Mouse (Mus musculus) erythroblast, embryonic 14.5 days (primary cell): ENCODE measurements around the gene Mrpl53. TPM values are rescaled to one million over a fixed set of nuclear protein-coding genes. Genes with fewer than 3 reads are reported as not detected.

Experiments used
- H3K27me3 ChIP-seq: 2 replicates; pipeline ENCODE4 v1.6.1; 2012; ENCODE audit warnings: inconsistent platforms; ENCODE audit not compliant: control insufficient read depth
- H3K36me3 ChIP-seq: 2 replicates; pipeline ENCODE4 v1.6.1; 2012; ENCODE audit warnings: mild to moderate bottlenecking, inconsistent platforms; ENCODE audit not compliant: control insufficient read depth
- H3K4me1 ChIP-seq: 2 replicates; pipeline ENCODE4 v1.6.1; 2012; ENCODE audit warnings: inconsistent platforms; ENCODE audit not compliant: control insufficient read depth
- H3K4me3 ChIP-seq: replicated peaks from 2 replicates; pipeline ENCODE3; 2012; ENCODE audit warnings: moderate library complexity, mild to moderate bottlenecking, inconsistent platforms
- H3K9me3 ChIP-seq: 2 replicates; pipeline ENCODE4 v1.6.1; 2012; ENCODE audit warnings: low read length, inconsistent platforms, mixed read lengths; ENCODE audit not compliant: control insufficient read depth
- GATA1 ChIP-seq: IDR thresholded peaks from 2 replicates; pipeline ENCODE4 v1.6.1; 2012; ENCODE audit warnings: low read length, inconsistent platforms, mixed read lengths
- TAL1 ChIP-seq: IDR thresholded peaks from 3 replicates; pipeline ENCODE4 v1.6.1; 2012; ENCODE audit warnings: low read length, inconsistent platforms, mixed read lengths
- polyA plus RNA-seq: library from polyadenylated mRNA; stranded (reverse); fragments of >175 nt; gene quantifications from 2 replicates; pipeline ENCODE4 v1.2.3, GENCODE M21; 2012

Gene Mrpl53
- polyA plus RNA-seq, 1 experiment: 12.3 TPM

DNA sequence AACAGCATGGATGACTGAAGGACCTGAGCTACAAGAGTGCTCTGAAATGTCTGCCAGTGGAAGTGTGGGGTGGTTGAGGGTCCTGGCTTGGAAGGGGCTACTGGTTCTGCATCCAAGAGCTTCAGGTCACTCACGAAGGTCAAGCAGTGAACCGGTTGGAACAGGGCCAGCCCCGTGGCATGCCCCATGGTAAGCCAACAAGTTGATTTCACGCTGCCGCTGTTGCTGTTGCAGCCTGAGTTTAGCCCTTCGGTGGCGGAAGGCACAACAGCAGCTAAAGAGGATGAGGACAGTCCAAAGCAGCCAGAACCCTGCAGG is 10.9 kb downstream of the Mrpl53 start:
- no peaks in the 10 kb centered on the region for H3K9me3 ChIP-seq
- H3K4me1 ChIP-seq: peaks cover 93% of the 10 kb centered on the region
- no peak for TF ChIP-seq GATA1
- TF ChIP-seq TAL1: no peak
- no peaks in the 10 kb centered on the region for H3K27me3 ChIP-seq
- peaks cover 55% of the 10 kb centered on the region for H3K36me3 ChIP-seq
- peak overlapping the region; percentile 86 for H3K4me3 ChIP-seq

DNA sequence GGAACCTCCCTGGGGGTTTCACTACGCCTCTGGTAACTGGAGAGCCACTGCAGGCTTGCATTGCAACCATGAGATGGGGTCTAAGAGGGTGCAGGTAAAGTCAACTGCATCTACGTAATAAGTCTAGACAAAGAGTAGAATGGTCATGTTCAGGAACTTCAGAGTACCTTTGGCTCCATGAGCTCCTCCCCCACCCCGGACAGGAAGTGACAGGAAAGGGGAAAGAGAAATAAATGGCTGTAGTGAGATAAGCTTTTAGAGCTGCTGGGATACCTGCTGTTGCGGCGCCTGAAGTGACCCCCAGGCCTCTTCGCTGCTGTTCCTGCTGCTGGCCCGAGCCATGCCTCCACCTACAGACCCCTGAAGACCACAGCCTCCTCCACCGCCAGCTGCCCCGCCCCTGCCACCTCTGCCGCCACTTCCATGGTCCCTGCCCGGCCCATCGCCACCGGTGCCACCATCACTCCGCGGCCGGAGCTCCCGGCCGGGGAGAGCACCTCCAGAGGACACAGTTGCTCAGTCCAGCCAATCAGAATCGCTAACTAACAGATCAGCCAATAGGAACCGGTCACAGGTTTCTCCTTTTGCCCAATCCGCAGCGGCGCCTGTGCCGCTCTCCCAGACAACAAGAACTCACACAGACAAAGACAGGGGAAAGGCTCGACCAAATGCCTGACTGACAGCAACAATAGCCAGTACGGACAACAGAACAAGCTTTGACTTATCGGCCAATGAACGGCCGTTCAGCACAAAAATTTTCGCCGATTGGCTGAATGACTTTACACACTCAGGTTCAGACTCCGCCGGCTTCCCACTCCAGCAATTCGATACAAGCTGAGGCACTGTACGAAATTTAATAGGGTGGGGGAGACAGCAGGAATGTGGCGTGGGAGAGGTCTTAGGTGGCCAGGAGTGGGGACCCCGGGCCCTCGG is 12.4 kb downstream of the Mrpl53 start, which contains the start of gene Wbp1:
Gene Wbp1 (minus strand): TSS at position 630 of the 933 bp plus-strand sequence.
- H3K9me3 ChIP-seq: no peaks in the 10 kb centered on the region
- peaks cover 55% of the 10 kb centered on the region for H3K36me3 ChIP-seq
- H3K4me1 ChIP-seq: peaks cover 90% of the 10 kb centered on the region
- H3K27me3 ChIP-seq: no peaks in the 10 kb centered on the region
- TF ChIP-seq TAL1 (no peak), GATA1 (no peak)
- peak within 1 kb of the TSS; percentile 86 for H3K4me3 ChIP-seq

DNA sequence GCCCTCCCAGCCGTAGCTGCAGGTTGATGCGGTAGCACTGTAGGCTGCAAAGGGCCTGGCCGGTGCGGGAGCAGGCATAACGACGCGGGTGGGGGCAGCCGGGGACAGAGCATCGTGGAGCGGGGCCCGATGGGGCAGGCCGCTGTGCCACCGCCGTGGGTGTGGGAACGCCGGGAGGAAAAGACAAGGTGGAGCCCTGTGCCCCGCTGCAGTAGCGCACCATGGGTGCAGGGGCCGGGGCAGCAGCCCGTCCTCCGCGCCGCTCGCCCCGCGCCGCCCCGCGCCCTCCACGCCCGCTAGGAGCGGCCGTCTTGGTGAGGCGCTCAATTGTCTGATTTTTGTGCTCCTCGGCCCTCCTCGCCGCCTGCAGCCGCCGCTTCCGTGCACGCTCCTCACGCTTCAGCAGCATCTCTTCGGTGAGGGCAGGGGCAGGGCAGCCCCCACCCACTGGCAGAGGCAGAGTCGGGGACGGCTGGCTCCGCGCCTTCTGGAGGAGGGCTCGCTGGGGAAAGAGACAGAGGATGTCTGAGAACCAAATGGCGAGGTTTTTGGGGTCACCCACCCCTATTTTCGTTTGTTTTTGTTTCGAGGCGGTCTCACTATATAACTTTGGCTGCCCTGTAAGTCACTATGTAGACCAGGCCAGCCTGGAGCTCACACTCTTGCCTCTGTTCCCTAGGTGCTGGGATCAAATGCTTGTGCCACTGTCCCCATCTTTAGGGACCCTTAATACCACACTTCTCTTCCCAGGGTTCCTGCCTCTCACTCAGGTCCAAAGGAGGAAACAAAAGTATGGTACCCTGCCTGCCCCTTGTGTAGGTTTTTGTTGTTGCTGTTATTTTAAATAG is 13.2 kb downstream of the Mrpl53 start:
- TF ChIP-seq TAL1: no peak
- TF ChIP-seq GATA1: no peak
- Histone ChIP-seq H3K27me3 (no peaks in the 10 kb centered on the region), H3K4me3 (peak overlapping the region; percentile 86), H3K9me3 (no peaks in the 10 kb centered on the region), H3K4me1 (peaks cover 83% of the 10 kb centered on the region), H3K36me3 (peaks cover 47% of the 10 kb centered on the region)

DNA sequence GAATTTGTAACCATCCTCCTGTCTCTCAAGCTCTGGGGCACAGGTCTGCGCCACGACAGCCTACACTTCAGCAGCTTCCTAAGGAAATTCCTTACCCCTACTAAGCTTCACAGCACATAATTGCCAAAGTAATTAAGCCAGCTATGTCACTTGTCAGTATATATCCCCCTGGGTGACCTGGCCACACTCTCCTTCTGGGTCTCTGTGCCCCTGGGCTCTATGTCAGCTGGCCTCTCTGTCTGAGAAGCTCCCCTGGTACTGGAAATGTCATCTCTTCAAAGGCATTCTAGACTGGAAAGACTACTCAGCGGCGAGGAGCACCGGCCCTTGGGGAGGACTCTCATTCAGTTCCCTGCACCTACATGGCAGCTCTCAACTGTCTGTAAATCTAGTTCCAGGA is 14.1 kb downstream of the Mrpl53 start:
- H3K27me3 ChIP-seq: no peaks in the 10 kb centered on the region
- H3K4me1 ChIP-seq: peaks cover 74% of the 10 kb centered on the region
- H3K36me3 ChIP-seq: peaks cover 39% of the 10 kb centered on the region
- peak overlapping the region; percentile 86 for H3K4me3 ChIP-seq
- no peaks in the 10 kb centered on the region for H3K9me3 ChIP-seq
- TF ChIP-seq GATA1 (no peak), TAL1 (no peak)

DNA sequence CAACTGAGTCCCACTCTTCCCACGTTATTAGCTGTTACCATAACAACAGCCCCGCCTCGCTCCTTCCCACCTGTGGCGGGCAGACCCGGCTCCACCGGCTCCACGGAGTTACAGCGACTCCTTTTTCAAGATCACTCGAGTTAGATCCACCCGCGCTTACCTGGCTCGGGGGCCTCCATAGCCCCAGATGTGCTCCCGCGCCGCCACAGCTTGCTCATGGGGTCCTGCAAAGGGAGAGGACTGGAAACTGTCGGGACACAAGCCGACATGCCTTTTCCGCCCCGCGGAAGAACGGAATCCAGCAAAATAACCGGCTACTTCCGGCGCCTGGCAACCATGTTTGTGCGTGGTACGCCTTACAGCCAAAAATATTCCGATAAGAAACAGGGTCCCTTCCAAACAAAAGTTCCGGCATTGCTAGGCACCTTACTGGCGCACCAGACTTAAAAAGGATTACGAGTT is 16.0 kb downstream of the Mrpl53 start:
- H3K9me3 ChIP-seq: no peaks in the 10 kb centered on the region
- peak overlapping the region; percentile 80 for H3K4me3 ChIP-seq
- peaks cover 55% of the 10 kb centered on the region for H3K4me1 ChIP-seq
- H3K27me3 ChIP-seq: no peaks in the 10 kb centered on the region
- peaks cover 20% of the 10 kb centered on the region for H3K36me3 ChIP-seq
- no peak for TF ChIP-seq TAL1
- no peak for TF ChIP-seq GATA1

DNA sequence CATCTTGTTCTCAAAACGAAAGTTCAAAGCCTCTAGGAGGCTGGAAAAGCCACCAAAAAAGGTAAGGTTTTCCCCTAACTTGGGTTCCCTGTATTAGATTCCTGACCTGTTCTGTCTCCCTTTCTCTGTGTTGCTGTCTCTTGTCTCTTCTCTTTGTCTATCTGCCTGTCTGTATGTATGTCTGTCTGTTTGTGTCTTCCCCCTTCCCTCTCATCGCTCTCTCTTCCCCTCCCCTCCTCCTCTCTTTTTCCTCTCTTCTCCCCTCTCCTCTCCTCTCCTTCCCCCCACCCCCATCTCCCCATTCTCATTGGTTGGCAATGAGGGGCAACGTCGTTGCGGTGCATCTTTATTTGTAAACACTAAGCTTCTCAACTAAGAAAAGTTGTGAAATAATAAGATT is 16.5 kb downstream of the Mrpl53 start, which contains the start of gene Ino80b:
Gene Ino80b (minus strand): TSS at position 101 of the 400 bp plus-strand sequence.
- H3K9me3 ChIP-seq: no peaks in the 10 kb centered on the region
- H3K4me1 ChIP-seq: peaks cover 50% of the 10 kb centered on the region
- H3K36me3 ChIP-seq: peaks cover 16% of the 10 kb centered on the region
- H3K27me3 ChIP-seq: no peaks in the 10 kb centered on the region
- peak within 1 kb of the TSS; percentile 80 for H3K4me3 ChIP-seq
- TF ChIP-seq TAL1: no peak
- TF ChIP-seq GATA1: no peak

DNA sequence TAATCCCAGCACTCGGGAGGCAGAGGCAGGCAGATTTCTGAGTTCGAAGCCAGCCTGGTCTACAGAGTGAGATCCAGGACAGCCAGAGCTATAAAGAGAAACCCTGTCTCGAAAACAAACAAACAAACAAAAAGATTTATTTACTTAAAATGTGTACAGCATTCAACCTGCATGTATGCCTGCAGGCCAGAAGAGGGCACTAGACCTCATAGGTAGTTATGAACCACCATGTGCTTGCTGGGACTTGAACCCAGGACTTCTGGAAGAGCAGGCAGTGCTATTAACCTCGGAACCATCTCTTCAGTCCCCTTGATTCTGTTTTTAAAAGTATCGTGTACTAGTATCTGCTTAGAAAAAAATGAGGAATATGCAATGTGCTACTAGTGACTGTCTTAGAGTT is 18.6 kb downstream of the Mrpl53 start:
- no peak overlapping the region for H3K4me3 ChIP-seq
- TF ChIP-seq TAL1 (no peak), GATA1 (no peak)
- H3K4me1 ChIP-seq: peaks cover 33% of the 10 kb centered on the region
- H3K27me3 ChIP-seq: peaks cover 5% of the 10 kb centered on the region
- H3K9me3 ChIP-seq: no peaks in the 10 kb centered on the region
- peaks cover 15% of the 10 kb centered on the region for H3K36me3 ChIP-seq

DNA sequence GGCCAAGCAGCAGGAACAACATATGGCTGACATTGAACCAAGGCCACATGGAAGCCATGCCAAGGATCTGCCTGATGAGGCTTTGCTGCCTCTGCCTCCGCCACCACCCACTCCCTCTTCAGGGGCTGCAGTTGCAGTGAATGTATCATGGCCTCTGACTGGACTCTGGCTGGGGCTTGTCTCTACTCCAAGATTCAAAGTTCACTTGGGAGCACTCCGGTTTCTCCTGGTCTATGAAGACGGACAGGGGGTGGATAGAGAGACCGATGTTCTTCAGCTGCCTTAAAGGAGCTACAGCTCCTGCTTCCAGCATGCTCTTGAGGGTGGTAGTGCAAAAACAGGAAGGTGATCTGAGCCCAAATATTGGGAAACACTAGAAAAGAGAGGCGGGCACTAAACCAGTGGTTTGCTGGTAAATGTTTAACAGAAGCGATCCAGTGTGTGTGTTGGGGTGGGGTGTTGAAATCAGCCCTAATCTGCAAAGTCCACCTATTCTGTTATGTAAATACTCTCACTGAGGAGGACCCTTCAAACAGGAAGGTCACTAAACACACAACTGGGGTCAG is 22.7 kb downstream of the Mrpl53 start:
- Histone ChIP-seq H3K4me1 (peaks cover 10% of the 10 kb centered on the region), H3K4me3 (no peak overlapping the region)
- TF ChIP-seq GATA1 (no peak), TAL1 (no peak)

More for the DNA sequence above, 22.7 kb downstream of the Mrpl53 start:
- H3K9me3 ChIP-seq: no peaks in the 10 kb centered on the region
- H3K27me3 ChIP-seq: peaks cover 35% of the 10 kb centered on the region
- H3K36me3 ChIP-seq: no peaks in the 10 kb centered on the region
